Mouse (Mus musculus): ENCODE measurements around the gene Traf1.

Gene Traf1

DNA sequence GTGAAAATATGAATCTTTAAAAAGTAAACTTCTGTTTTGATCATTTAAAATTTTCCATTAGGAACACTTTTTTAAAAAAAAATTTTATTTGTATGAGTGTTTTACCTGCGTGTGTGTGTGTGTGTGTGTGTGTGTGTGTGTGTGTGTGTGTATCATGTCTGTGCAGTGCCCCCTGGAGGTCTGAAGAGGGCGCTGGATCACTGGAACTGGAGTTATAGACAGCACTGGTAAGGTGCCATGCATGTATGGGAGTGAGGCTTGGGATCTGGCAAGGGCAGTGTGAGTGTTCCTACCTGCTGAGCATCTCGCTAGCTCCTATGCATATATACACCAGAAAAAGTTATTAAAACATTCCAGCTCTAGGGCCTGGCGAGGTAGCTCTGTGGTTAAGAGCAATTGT lies 59.8 kb downstream of the Traf1 start:
- DNase-seq (ENCODE audit: low spot score) = no peak

DNA sequence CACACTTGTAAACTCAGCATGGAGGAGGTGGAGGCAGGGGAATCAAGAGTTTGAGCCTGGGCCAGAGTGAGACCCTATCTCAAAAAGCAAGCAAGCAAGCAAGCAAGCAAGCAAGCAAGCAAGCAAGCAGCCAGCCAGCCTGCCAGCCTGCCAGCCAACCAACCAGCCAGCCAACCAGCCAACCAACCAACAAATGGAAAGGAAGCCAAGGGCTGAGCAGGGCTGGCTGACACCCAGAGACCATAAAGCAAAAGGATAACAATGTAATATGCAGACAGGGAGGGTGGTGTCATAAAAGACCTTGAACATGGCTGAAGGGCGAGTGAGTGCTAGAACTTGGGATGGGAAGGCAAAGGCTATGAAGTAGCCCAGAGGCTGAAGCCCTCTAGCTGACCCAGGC lies 61.2 kb downstream of the Traf1 start:
- peak; percentile 34 for DNase-seq (ENCODE audit: low spot score)

DNA sequence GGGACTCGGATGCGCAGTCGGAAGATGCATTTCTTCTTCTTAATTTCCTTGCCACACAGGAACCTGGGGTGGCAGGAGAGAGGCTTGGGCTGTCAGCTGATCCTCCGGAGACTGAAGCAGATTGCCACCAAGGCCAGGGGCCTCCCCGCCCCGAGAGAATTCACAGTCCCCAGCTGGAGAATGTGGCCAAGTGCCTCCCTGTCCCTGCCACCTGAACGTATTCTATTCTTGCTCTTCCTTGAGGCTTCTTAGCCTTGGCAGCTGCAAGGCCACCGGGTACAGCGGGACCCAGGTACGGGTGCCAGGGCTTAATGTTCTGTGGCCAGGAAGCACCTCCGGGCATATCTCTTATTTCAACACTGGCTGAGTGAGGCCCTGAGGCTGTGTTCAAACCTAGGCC lies 61.9 kb downstream of the Traf1 start:
- DNase-seq (ENCODE audit: low spot score) = no peak

- no peak for DNase-seq (ENCODE audit: low spot score)
Observed at GRCm38 (mm10) chr2:34897820-34898219, 63.8 kb downstream of the Traf1 start.

GRCm38 (mm10) chr2:34896821-34897460 lies 64.6 kb downstream of the Traf1 start:
- no peak for DNase-seq (ENCODE audit: low spot score)

- DNase-seq (ENCODE audit: low spot score) = no peak
Observed at GRCm38 (mm10) chr2:34895503-34896113, 66.0 kb downstream of the Traf1 start.

- DNase-seq (ENCODE audit: low spot score) = no peak
Observed at GRCm38 (mm10) chr2:34893950-34894349, 67.6 kb downstream of the Traf1 start.
